Mouse (Mus musculus) liver, embryonic 14.5 days (tissue): ENCODE results near the gene Abraxas1.

Experiments used
- CTCF ChIP-seq: IDR thresholded peaks from 2 replicates; pipeline ENCODE4 v1.5.1; 2016; ENCODE audit warnings: antibody characterized with exemption, low read depth, control low read depth
- EP300 ChIP-seq: IDR thresholded peaks from 2 replicates; pipeline ENCODE4 v1.6.1; 2016; ENCODE audit warnings: antibody characterized with exemption, low read depth

- TF ChIP-seq CTCF (no peak), EP300 (no peak)
Measured at GRCm38 (mm10) chr5:100869197-100869895, 48.6 kb upstream of the Abraxas1 start.
